Mouse (Mus musculus): Measurements from ENCODE around the gene Pars2. TPM values are rescaled to one million over a fixed set of nuclear protein-coding genes. Genes with fewer than 3 reads are reported as not detected.
A peak's percentile ranks its signal among the peaks of the same experiment; 100 is the strongest.

Pars2 gene
- polyA plus RNA-seq, 1 experiment from 2014 or later = 11.8 TPM

- no peak for TF ChIP-seq CTCF (IDR thresholded peaks at IDR 0.05; ENCODE audit: low read depth)
- Histone ChIP-seq H3K36me3 (ENCODE audit: insufficient read depth, low read length) (no peaks in the 10 kb centered on the region), H3K27ac (peak overlapping the region; percentile 42; the same call in 1 of the 2 replicates), H3K4me3 (replicated peaks; ENCODE audit: low read depth, low read length) (no peak overlapping the region), H3K9ac (ENCODE audit: low read depth, low read length) (no peak overlapping the region), H3K4me2 (ENCODE audit: low read length) (no peak overlapping the region), H3K27me3 (ENCODE audit: insufficient read depth, low read length) (no peaks in the 10 kb centered on the region), H3K4me1 (replicated peaks; ENCODE audit: insufficient read depth, low read length) (peaks cover 11% of the 10 kb centered on the region), H3K9me3 (replicated peaks; ENCODE audit: low read length) (no peaks in the 10 kb centered on the region)
- no peak for DNase-seq (ENCODE audit: low spot score)
- no peak for ATAC-seq (replicated peaks; ENCODE audit: low FRiP score, low read depth)
- WGBS = 15% methylated on average over 2 of the region's 3 CpGs
Observed at GRCm38 (mm10) chr4:106632313-106632712, 18.6 kb upstream of the Pars2 start.

- peak overlapping the region; percentile 70 for H3K27ac ChIP-seq
- WGBS = 15% methylated on average over 8 of the region's 8 CpGs
- no peaks in the 10 kb centered on the region for H3K9me3 ChIP-seq (replicated peaks; ENCODE audit: low read length)
- H3K36me3 ChIP-seq (ENCODE audit: insufficient read depth, low read length) = no peaks in the 10 kb centered on the region
- H3K4me2 ChIP-seq (ENCODE audit: low read length) = no peak overlapping the region
- H3K9ac ChIP-seq (ENCODE audit: low read depth, low read length) = no peak overlapping the region
- H3K4me1 ChIP-seq (replicated peaks; ENCODE audit: insufficient read depth, low read length) = peaks cover 11% of the 10 kb centered on the region
- no peak for TF ChIP-seq CTCF (IDR thresholded peaks at IDR 0.05; ENCODE audit: low read depth)
- peak; percentile 90 for DNase-seq (ENCODE audit: low spot score)
- H3K27me3 ChIP-seq (ENCODE audit: insufficient read depth, low read length) = no peaks in the 10 kb centered on the region
- ATAC-seq (replicated peaks; ENCODE audit: low FRiP score, low read depth) = peak; percentile 62
- H3K4me3 ChIP-seq (replicated peaks; ENCODE audit: low read depth, low read length) = no peak overlapping the region
Observed at GRCm38 (mm10) chr4:106633281-106634085, 17.4 kb upstream of the Pars2 start.

- peaks cover 8% of the 10 kb centered on the region for H3K4me1 ChIP-seq (replicated peaks; ENCODE audit: insufficient read depth, low read length)
- WGBS = 38% methylated on average over 9 of the region's 9 CpGs
- no peak overlapping the region for H3K4me3 ChIP-seq (replicated peaks; ENCODE audit: low read depth, low read length)
- ATAC-seq (replicated peaks; ENCODE audit: low FRiP score, low read depth) (0 out of 2 replicates have a peak, but pooled peaks have one; percentile 25), DNase-seq (ENCODE audit: low spot score) (no peak)
- H3K27me3 ChIP-seq (ENCODE audit: insufficient read depth, low read length) = no peaks in the 10 kb centered on the region
- H3K36me3 ChIP-seq (ENCODE audit: insufficient read depth, low read length) = no peaks in the 10 kb centered on the region
- no peak for TF ChIP-seq CTCF (IDR thresholded peaks at IDR 0.05; ENCODE audit: low read depth)
- peak overlapping the region; percentile 70 for H3K27ac ChIP-seq
- H3K9me3 ChIP-seq (replicated peaks; ENCODE audit: low read length) = no peaks in the 10 kb centered on the region
- no peak overlapping the region for H3K9ac ChIP-seq (ENCODE audit: low read depth, low read length)
- H3K4me2 ChIP-seq (ENCODE audit: low read length) = no peak overlapping the region
Observed at GRCm38 (mm10) chr4:106634086-106634479, 16.8 kb upstream of the Pars2 start.

- peak; percentile 37 for ATAC-seq (replicated peaks; ENCODE audit: low FRiP score, low read depth)
- H3K4me2 ChIP-seq (ENCODE audit: low read length) = no peak overlapping the region
- H3K27ac ChIP-seq = peak overlapping the region; percentile 60
Observed at GRCm38 (mm10) chr4:106643483-106644217, 7.2 kb upstream of the Pars2 start.

GRCm38 (mm10) chr4:106644218-106644610, 6.7 kb upstream of the Pars2 start:
- Histone ChIP-seq H3K27ac (peak overlapping the region; percentile 60; the same call in 1 of the 2 replicates), H3K4me2 (ENCODE audit: low read length) (no peak overlapping the region), H3K36me3 (ENCODE audit: insufficient read depth, low read length) (no peaks in the 10 kb centered on the region), H3K4me1 (replicated peaks; ENCODE audit: insufficient read depth, low read length) (peaks cover 23% of the 10 kb centered on the region), H3K27me3 (ENCODE audit: insufficient read depth, low read length) (no peaks in the 10 kb centered on the region), H3K9me3 (replicated peaks; ENCODE audit: low read length) (no peaks in the 10 kb centered on the region), H3K9ac (ENCODE audit: low read depth, low read length) (no peak overlapping the region), H3K4me3 (replicated peaks; ENCODE audit: low read depth, low read length) (no peak overlapping the region)
- no peak for ATAC-seq (replicated peaks; ENCODE audit: low FRiP score, low read depth)
- no peak for TF ChIP-seq CTCF (IDR thresholded peaks at IDR 0.05; ENCODE audit: low read depth)
- 29% methylated on average over 6 of the region's 6 CpGs for WGBS
- no peak for DNase-seq (ENCODE audit: low spot score)

More at GRCm38 (mm10) chr4:106643483-106644217, 7.2 kb upstream of the Pars2 start:
- DNase-seq (ENCODE audit: low spot score) = peak; percentile 74
- TF ChIP-seq CTCF (IDR thresholded peaks at IDR 0.05; ENCODE audit: low read depth) = no peak
- H3K4me1 ChIP-seq (replicated peaks; ENCODE audit: insufficient read depth, low read length) = peaks cover 23% of the 10 kb centered on the region
- no peak overlapping the region for H3K4me3 ChIP-seq (replicated peaks; ENCODE audit: low read depth, low read length)
- H3K27me3 ChIP-seq (ENCODE audit: insufficient read depth, low read length) = no peaks in the 10 kb centered on the region
- no peaks in the 10 kb centered on the region for H3K36me3 ChIP-seq (ENCODE audit: insufficient read depth, low read length)
- H3K9ac ChIP-seq (ENCODE audit: low read depth, low read length) = no peak overlapping the region
- WGBS = 2% methylated on average over 8 of the region's 8 CpGs
- no peaks in the 10 kb centered on the region for H3K9me3 ChIP-seq (replicated peaks; ENCODE audit: low read length)

GRCm38 (mm10) chr4:106645797-106646196, 5.1 kb upstream of the Pars2 start:
- DNase-seq (ENCODE audit: low spot score) = no peak
- WGBS = 70% methylated on average over 5 of the region's 5 CpGs
- Histone ChIP-seq H3K9me3 (replicated peaks; ENCODE audit: low read length) (no peaks in the 10 kb centered on the region), H3K27ac (no peak overlapping the region), H3K4me3 (replicated peaks; ENCODE audit: low read depth, low read length) (no peak overlapping the region), H3K9ac (ENCODE audit: low read depth, low read length) (no peak overlapping the region), H3K4me2 (ENCODE audit: low read length) (no peak overlapping the region), H3K27me3 (ENCODE audit: insufficient read depth, low read length) (no peaks in the 10 kb centered on the region), H3K36me3 (ENCODE audit: insufficient read depth, low read length) (no peaks in the 10 kb centered on the region), H3K4me1 (replicated peaks; ENCODE audit: insufficient read depth, low read length) (peaks cover 27% of the 10 kb centered on the region)
- no peak for ATAC-seq (replicated peaks; ENCODE audit: low FRiP score, low read depth)
- no peak for TF ChIP-seq CTCF (IDR thresholded peaks at IDR 0.05; ENCODE audit: low read depth)

Data from kidney, postnatal 0 days (tissue).